Mouse (Mus musculus) olfactory bulb, adult 2 months (tissue): Measurements from ENCODE around the gene Prex1.

Experiments
- CTCF ChIP-seq: fragments of 200-500 bp; IDR thresholded peaks from 2 replicates; pipeline ENCODE4 v1.5.1; 2012; ENCODE audit warnings: low read depth, mild to moderate bottlenecking, low read length, moderate library complexity; ENCODE audit not compliant: insufficient read depth
- POLR2A ChIP-seq: fragments of 200-500 bp; IDR thresholded peaks from 2 replicates; pipeline ENCODE4 v1.6.1; 2012; ENCODE audit warnings: mild to moderate bottlenecking, low read depth, low read length, moderate library complexity; ENCODE audit not compliant: insufficient read depth

DNA sequence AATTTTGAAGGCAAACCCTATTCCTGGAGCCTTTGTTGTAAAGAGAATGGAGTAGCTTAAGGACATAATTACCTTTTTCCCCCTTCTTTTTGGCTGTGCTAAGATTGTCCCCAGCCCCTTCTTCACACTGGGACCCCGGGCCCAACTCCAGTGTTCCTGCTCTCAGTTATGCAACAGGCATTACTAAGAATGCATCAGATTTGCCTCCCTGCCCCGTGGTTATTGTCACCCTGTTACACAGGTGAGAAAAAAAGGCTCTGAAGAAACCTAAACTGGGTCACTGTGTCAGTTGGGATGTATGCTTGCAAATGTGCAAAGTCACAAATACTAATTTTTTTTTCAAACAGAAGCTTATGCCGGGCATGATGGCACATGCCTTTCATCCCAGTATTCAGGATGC, 6.8 kb upstream of the Prex1 start:
- TF ChIP-seq CTCF (no peak), POLR2A (no peak)
